Mouse (Mus musculus): ENCODE data around the gene Gcnt4. TPM values are rescaled to one million over a fixed set of nuclear protein-coding genes. Genes with fewer than 3 reads are reported as not detected.

The Gcnt4 gene
- polyA plus RNA-seq, 1 experiment from 2014 or later: 0.24 TPM

DNA sequence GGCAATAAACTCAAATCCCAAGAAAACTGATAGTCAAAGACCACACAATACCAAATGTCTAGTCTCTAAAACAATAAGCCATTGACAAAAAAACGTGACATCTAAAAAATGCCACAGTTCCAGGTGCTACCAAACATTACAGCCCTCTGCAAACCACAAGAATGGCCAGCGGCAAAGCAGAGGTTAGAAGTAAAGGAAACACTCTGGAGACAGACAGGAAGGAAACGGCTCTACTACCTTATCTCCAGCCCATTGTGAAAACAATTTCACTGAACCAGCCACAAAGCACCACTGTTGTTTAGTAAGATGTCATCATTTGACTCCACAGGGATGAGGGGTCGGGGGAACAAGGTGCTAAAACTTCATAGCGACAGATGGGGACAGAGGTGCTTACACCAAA, 70.8 kb downstream of the Gcnt4 start:
- no peak overlapping the region for H3K4me3 ChIP-seq (ENCODE audit: low read depth, low read length)
- H3K4me2 ChIP-seq (ENCODE audit: low read length): no peak overlapping the region
- no peak for ATAC-seq
- H3K27me3 ChIP-seq (ENCODE audit: control insufficient read depth, insufficient read depth, low read depth, low read length): no peaks in the 10 kb centered on the region
- no peaks in the 10 kb centered on the region for H3K36me3 ChIP-seq (ENCODE audit: control insufficient read depth, insufficient read depth, low read length)
- H3K9ac ChIP-seq (ENCODE audit: low read depth, low read length): no peak overlapping the region
- H3K27ac ChIP-seq (ENCODE audit: low read length): no peak overlapping the region
- H3K4me1 ChIP-seq (ENCODE audit: control insufficient read depth, insufficient read depth, low read length): no peaks in the 10 kb centered on the region
- H3K9me3 ChIP-seq (replicated peaks; ENCODE audit: control insufficient read depth, low read length, poor library complexity, severe bottlenecking): no peaks in the 10 kb centered on the region
- 82% methylated on average over 5 of the region's 5 CpGs for WGBS

- Histone ChIP-seq H3K27ac (ENCODE audit: low read length) (no peak overlapping the region), H3K36me3 (ENCODE audit: control insufficient read depth, insufficient read depth, low read length) (no peaks in the 10 kb centered on the region), H3K9ac (ENCODE audit: low read depth, low read length) (no peak overlapping the region), H3K4me2 (ENCODE audit: low read length) (no peak overlapping the region), H3K27me3 (ENCODE audit: control insufficient read depth, insufficient read depth, low read depth, low read length) (no peaks in the 10 kb centered on the region), H3K4me1 (ENCODE audit: control insufficient read depth, insufficient read depth, low read length) (no peaks in the 10 kb centered on the region), H3K4me3 (ENCODE audit: low read depth, low read length) (no peak overlapping the region), H3K9me3 (replicated peaks; ENCODE audit: control insufficient read depth, low read length, poor library complexity, severe bottlenecking) (no peaks in the 10 kb centered on the region)
- ATAC-seq: no peak
- WGBS: 83% methylated on average over 1 of the region's 1 CpGs
Measured at GRCm38 (mm10) chr13:96997080-96997479, 72.6 kb downstream of the Gcnt4 start.

Other genes with a start within 250 kb of the Gcnt4 start
- gene Ankrd31, start 176.4 kb upstream of the Gcnt4 start, polyA plus RNA-seq (2015; fragmentation: Nextera tagmentation; extraction: Ambion mirVana): 0.07 and 0.09 TPM in 2 replicates
- gene 1700029F12Rik, start 109.7 kb downstream of the Gcnt4 start, polyA plus RNA-seq (2015; fragmentation: Nextera tagmentation; extraction: Ambion mirVana): not detected in 2 replicates
- gene Fam169a, start 142.6 kb downstream of the Gcnt4 start, polyA plus RNA-seq (2015; fragmentation: Nextera tagmentation; extraction: Ambion mirVana): 36.6 and 38.2 TPM in 2 replicates
- gene Gm6169, start 174.5 kb downstream of the Gcnt4 start, polyA plus RNA-seq (2015; fragmentation: Nextera tagmentation; extraction: Ambion mirVana): 0.61 and 0.67 TPM in 2 replicates
- 30.1 and 37.0 TPM in 2 replicates for gene Gfm2, start 213.2 kb downstream of the Gcnt4 start, polyA plus RNA-seq (2015; fragmentation: Nextera tagmentation; extraction: Ambion mirVana)
- gene Nsa2, start 213.2 kb downstream of the Gcnt4 start, polyA plus RNA-seq (2015; fragmentation: Nextera tagmentation; extraction: Ambion mirVana): 30.3 and 32.9 TPM in 2 replicates